Mouse (Mus musculus) adrenal gland, adult 2 months (tissue): ENCODE results near the gene Armcx1. TPM values are rescaled to one million over a fixed set of nuclear protein-coding genes. Genes with fewer than 3 reads are reported as not detected.
"Not testable (repeated sequence)": the region's sequence is repeated elsewhere in the genome, so short reads cannot be mapped to it uniquely, and the experiment has no call there.

ENCODE experiments used
- DNase-seq: peaks from one replicate; pipeline ENCODE4 v3.0.0; 2021
- microRNA-seq, 2 experiments: library from miRNA; unstranded; fragments of <30 nt; microRNA quantifications; one replicate each; pipeline ENCODE4 v1.2.0; 2021
- polyA plus RNA-seq: library from polyadenylated mRNA; depleted of rRNA; stranded (reverse); fragments of >200 nt; gene quantifications from 2 replicates; pipeline ENCODE4 v1.2.3, GENCODE M21; 2012; rRNA removed
- total RNA-seq, 2 experiments: library from RNA; stranded (reverse); gene quantifications; 2 replicates each; pipeline ENCODE4 v1.2.3; 2021

Gene Armcx1
- total and polyA plus RNA-seq, 3 experiments: 1.9 to 21.7 (median 18.5) TPM

DNA sequence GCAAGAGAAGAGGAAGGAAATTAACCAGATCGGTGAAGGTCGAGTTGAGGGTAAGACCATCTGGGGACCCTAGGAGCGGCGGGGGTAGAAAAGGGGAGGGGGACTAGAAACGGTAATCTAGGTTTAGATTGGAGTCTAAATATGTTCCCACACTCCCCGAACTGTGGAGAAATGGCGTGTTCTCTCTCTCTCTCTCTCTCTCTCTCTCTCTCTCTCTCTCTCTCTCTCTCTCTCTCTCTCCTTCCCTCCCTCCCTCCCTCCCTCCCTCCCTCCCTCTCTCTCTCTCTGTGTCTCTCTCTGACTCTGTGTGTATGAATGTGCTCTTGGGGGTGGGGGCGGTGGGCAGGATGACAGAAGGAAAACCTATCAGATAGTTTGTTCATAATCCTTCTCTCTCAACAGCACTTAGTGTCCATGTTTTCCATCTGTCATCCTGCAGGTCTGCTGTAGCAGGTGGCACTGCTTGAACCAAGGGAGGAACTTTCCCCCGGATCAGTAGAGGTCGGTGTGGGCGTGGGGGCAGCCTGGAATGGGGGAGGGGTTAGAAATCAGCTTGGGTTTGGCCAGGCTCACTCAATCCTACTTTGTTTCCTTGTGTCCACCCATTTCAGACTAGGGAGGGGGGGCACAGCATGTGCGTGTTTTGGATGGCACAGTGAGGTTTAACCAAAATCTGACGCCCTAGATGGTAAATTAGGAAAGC, 39.7 kb downstream of the Armcx1 start:
- DNase-seq: no peak

DNA sequence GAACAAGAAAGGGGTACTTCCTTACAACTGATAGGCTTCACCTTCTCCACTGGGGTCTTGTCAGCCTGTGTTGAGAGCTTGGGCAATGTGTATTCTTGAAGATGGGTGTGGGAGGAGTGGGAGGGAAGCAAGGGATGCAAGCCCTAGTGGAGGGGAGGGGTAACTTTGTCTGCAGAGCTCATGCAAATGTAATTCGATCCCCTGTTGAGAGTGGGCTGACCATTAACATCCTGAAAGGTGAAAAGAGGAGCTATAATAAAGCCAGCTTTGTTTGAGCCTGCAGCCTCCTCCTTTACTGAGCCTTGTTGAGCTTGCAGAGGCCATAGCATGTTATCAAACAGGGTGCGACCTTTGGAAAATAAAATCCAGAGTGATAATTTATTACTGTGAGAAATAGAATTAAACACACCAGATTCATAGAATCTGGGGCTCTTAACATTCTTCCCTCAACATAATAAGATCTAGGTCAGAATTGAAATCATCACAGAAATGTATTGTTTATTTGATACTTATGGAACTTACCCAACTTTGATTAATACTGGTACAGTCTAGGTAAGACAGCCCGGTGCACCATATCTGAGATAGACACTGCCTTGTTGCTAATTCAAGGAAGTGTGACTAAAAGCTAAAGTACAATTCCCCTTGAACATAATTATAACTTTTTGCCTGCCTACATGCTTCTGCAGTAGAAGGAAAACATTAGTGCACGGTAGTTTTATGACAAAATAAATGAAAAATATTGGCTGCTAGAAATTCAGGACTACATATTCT, 45.9 kb downstream of the Armcx1 start:
- not testable (repeated sequence) for DNase-seq

Small RNA genes within 50 kb of the gene (microRNA-seq; reads per million reads assigned to microRNA genes)
- gene Mir7093: 0 to 1.2 reads per million in 2 experiments

Other genes starting within 250 kb of the Armcx1 start
- gene Taf7l, start 241.5 kb upstream of the Armcx1 start, total RNA-seq: not detected
- not detected in 2 replicates for gene Taf7l, start 241.5 kb upstream of the Armcx1 start, polyA plus RNA-seq
- gene Timm8a1, start 176.1 kb upstream of the Armcx1 start, total RNA-seq: 10 to 100 TPM; 33.2 to 40.3 TPM
- gene Timm8a1, start 176.1 kb upstream of the Armcx1 start, polyA plus RNA-seq: 0.30 and 0.33 TPM in 2 replicates
- gene Btk, start 134.4 kb upstream of the Armcx1 start, total RNA-seq: 1 to 10 TPM; 1.3 to 1.7 TPM
- gene Btk, start 134.4 kb upstream of the Armcx1 start, polyA plus RNA-seq: 0.11 and 0.17 TPM in 2 replicates
- 100 to 1,000 TPM; 189 to 235 TPM for gene Rpl36a, start 132.3 kb upstream of the Armcx1 start, total RNA-seq
- 7.7 and 8.0 TPM in 2 replicates for gene Rpl36a, start 132.3 kb upstream of the Armcx1 start, polyA plus RNA-seq
- 10 to 100 TPM; 13.5 to 16.4 TPM for gene Gla, start 116.8 kb upstream of the Armcx1 start, total RNA-seq
- gene Gla, start 116.8 kb upstream of the Armcx1 start, polyA plus RNA-seq: 0.91 and 1.1 TPM in 2 replicates
- 100 to 1,000 TPM in 1 of 2 experiments, 10 to 100 TPM in 1; 99.9 to 107 TPM for gene Hnrnph2, start 116.8 kb upstream of the Armcx1 start, total RNA-seq
- 2.1 TPM in 2 replicates for gene Hnrnph2, start 116.8 kb upstream of the Armcx1 start, polyA plus RNA-seq
- 10 to 100 TPM in 1 of 2 experiments, 1 to 10 TPM in 1; 9.1 to 14.9 TPM for gene Armcx4, start 31.4 kb upstream of the Armcx1 start, total RNA-seq
- 0.51 and 0.56 TPM in 2 replicates for gene Armcx4, start 31.4 kb upstream of the Armcx1 start, polyA plus RNA-seq
- gene Armcx6, start 33.5 kb downstream of the Armcx1 start, total RNA-seq: 10 to 100 TPM in 1 of 2 experiments, 1 to 10 TPM in 1; 5.9 to 14.7 TPM
- 1.2 and 2.0 TPM in 2 replicates for gene Armcx6, start 33.5 kb downstream of the Armcx1 start, polyA plus RNA-seq
- gene Armcx3, start 38.6 kb downstream of the Armcx1 start, total RNA-seq: 10 to 100 TPM; 36.0 to 44.7 TPM
- gene Armcx3, start 38.6 kb downstream of the Armcx1 start, polyA plus RNA-seq: 1.6 and 3.1 TPM in 2 replicates
- 10 to 100 TPM; 23.9 to 57.8 TPM for gene Armcx2, start 91.3 kb downstream of the Armcx1 start, total RNA-seq
- gene Armcx2, start 91.3 kb downstream of the Armcx1 start, polyA plus RNA-seq: 32.0 and 40.6 TPM in 2 replicates
- not detected for gene Nxf2, start 246.8 kb downstream of the Armcx1 start, total RNA-seq
- not detected in 2 replicates for gene Nxf2, start 246.8 kb downstream of the Armcx1 start, polyA plus RNA-seq